Mouse (Mus musculus) lung, postnatal 14 days (tissue): Measurements from ENCODE around the gene Acad9.
A peak's percentile ranks its signal among the peaks of the same experiment; 100 is the strongest.
"Not testable (repeated sequence)": the region's sequence is repeated elsewhere in the genome, so short reads cannot be mapped to it uniquely, and the experiment has no call there.

Experiments
- DNase-seq: peaks from one replicate; pipeline ENCODE4 v3.0.0; 2021

Acad9 gene

GRCm38 (mm10) chr3:36095371-36095770 lies 29.6 kb downstream of the Acad9 start:
- DNase-seq: no peak

- no peak for DNase-seq
Observed at GRCm38 (mm10) chr3:36116076-36116475, 50.3 kb downstream of the Acad9 start.

GRCm38 (mm10) chr3:36119684-36120548 lies 54.1 kb downstream of the Acad9 start:
- DNase-seq: no peak

DNA sequence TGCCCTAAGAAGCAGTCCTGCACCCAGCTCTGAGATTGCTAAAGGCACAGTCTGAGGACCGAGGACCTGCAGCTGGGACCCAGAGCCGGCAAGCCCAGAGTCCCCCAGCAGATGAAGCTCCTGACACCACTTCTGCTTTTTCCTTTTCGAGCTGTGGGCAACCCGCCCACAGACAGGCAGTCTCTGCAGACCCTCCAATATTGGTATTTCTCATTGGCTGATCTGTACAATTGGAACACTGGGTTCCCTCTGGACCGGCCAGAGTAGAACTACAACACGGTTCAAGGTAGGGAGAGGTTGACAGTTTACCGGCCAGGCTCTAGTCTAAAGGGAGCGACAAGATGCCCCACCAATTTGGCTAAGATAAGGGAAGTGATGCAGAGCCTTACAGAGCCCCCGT lies 60.4 kb downstream of the Acad9 start:
- DNase-seq: not testable (repeated sequence)

- no peak for DNase-seq
Observed at GRCm38 (mm10) chr3:36136152-36136551, 70.4 kb downstream of the Acad9 start.

GRCm38 (mm10) chr3:36137560-36137959 lies 71.8 kb downstream of the Acad9 start:
- peak; percentile 40 for DNase-seq

DNA sequence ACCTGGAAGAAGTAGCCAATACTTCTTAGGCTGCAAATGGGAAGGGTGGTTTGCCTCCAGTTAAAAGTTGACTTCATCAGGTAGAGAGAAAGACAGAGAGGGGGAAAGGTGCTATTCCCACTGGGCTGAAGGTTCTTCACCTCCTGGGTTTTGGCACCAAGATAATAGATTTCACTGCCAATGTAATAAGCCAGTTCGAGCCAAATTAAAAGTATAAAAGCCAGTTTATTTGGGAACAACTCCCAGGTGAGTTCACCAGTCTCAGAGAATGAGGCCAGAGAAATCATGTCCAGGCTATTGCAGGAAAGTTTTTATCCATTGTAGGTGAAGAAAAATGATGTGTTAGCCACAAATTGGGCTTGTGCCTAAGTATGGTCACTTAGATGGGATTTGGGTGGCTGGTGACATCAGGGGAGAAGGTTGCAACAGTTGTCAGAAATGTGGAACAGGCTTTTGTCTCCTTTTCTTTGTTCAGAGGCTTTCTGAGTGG lies 72.4 kb downstream of the Acad9 start:
- no peak for DNase-seq

- DNase-seq: no peak
Observed at GRCm38 (mm10) chr3:36138996-36139395, 73.2 kb downstream of the Acad9 start.
